ENCODE assay signal across 16 mouse cellular contexts in the genomic region with DNA sequence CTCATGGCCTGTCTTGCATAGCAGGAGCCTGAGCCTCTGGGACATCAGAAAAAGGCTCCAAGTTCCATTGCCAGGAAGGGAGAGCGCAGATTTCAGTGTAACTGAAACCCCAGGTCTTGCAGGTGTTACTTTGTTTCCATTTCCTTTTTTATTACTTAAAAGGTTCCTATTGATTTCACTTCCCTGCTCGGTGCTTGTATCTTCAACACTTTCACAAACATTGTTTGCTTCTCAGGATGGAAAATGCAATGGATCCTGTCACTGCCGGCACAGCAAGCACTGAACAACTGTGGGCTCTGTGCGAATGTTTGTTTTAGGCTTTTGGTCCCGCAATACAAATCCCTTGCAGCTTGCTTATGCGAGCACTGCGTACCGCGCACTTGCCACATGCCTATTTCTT.
"Had no signal": no experiment of that assay in that cellular context is flagged by ENCODE, and none has a peak within 500 bp of the region (broad histone marks: within the 10 kb centered on the region; RNA-seq: fewer than 3 reads in every experiment).

No protein-coding gene starts in this region.

- H3K36me3 ChIP-seq: neural tube, embryonic 13.5 days; neural tube, embryonic 15.5 days; stomach, embryonic 15.5 days had no signal

- H3K9me3 ChIP-seq: neural tube, embryonic 13.5 days; neural tube, embryonic 15.5 days; stomach, embryonic 15.5 days had no signal

- DNase-seq: retina, postnatal 1 day; right cerebral cortex, adult 18-20 months; right cerebral cortex, postnatal 14 days; right cerebral cortex, postnatal 25 days; right cerebral cortex, postnatal 4 days; spleen, adult 18-20 months; thymus, adult 18-20 months; thymus, adult 2 months; thymus, postnatal 14 days; thymus, postnatal 25 days; thymus, postnatal 36 days; thymus, postnatal 4 days had no signal

- H3K4me1 ChIP-seq: stomach, embryonic 15.5 days had no signal

- H3K27ac ChIP-seq: neural tube, embryonic 13.5 days; neural tube, embryonic 15.5 days; stomach, embryonic 15.5 days; stomach, postnatal 0 days had no signal

- H3K27me3 ChIP-seq: neural tube, embryonic 13.5 days; neural tube, embryonic 15.5 days; stomach, embryonic 15.5 days had no signal

- H3K4me2 ChIP-seq: neural tube, embryonic 13.5 days; neural tube, embryonic 15.5 days; stomach, embryonic 15.5 days had no signal

- H3K4me3 ChIP-seq: neural tube, embryonic 13.5 days; neural tube, embryonic 15.5 days; stomach, embryonic 15.5 days had no signal

- H3K9ac ChIP-seq: neural tube, embryonic 13.5 days; neural tube, embryonic 15.5 days; stomach, embryonic 15.5 days had no signal
